Mouse (Mus musculus): ENCODE results near the gene Fbxl20. TPM values are rescaled to one million over a fixed set of nuclear protein-coding genes. Genes with fewer than 3 reads are reported as not detected.
A peak's percentile ranks its signal among the peaks of the same experiment; 100 is the strongest.
"Not testable (repeated sequence)": the region's sequence is repeated elsewhere in the genome, so short reads cannot be mapped to it uniquely, and the experiment has no call there.

Gene Fbxl20
- polyA plus RNA-seq (2015; fragmentation: Nextera tagmentation; extraction: Ambion mirVana): 4.9 and 6.3 TPM in 2 replicates

- peaks cover 11% of the 10 kb centered on the region for H3K4me1 ChIP-seq (ENCODE audit: insufficient read depth)
- peaks cover 2% of the 10 kb centered on the region; the same call in 1 of the 2 replicates for H3K36me3 ChIP-seq (replicated peaks; ENCODE audit: insufficient read depth, low read length)
- no peaks in the 10 kb centered on the region for H3K27me3 ChIP-seq (ENCODE audit: insufficient read depth, low read length)
- peak within 1 kb of the TSS; percentile 86 for H3K4me2 ChIP-seq (ENCODE audit: low read depth, low read length)
- WGBS (ENCODE audit: insufficient replicate concordance): 2% methylated on average over 36 of the region's 65 CpGs
- ATAC-seq: peak; percentile 74
- DNase-seq: peak; percentile 95
- TF ChIP-seq CTCF (IDR thresholded peaks at IDR 0.05; ENCODE audit: low read depth) (no peak), EP300 (IDR thresholded peaks at IDR 0.05; ENCODE audit: low read depth) (no peak)
- peak within 1 kb of the TSS; percentile 87 for H3K9ac ChIP-seq (replicated peaks)
- peak within 1 kb of the TSS; percentile 97 for H3K27ac ChIP-seq (ENCODE audit: low read depth)
- peak within 1 kb of the TSS; percentile 83 for H3K4me3 ChIP-seq (ENCODE audit: low read depth, low read length)
- H3K9me3 ChIP-seq (ENCODE audit: low read length): no peaks in the 10 kb centered on the region
Measured at GRCm38 (mm10) chr11:98149786-98150624, at the start of gene Fbxl20. Gene Fbxl20, minus strand, starts transcription at chr11:98150403.

GRCm38 (mm10) chr11:98192901-98193805 lies 43.0 kb upstream of the Fbxl20 start, which contains the start of gene Med1:
Gene Med1, minus strand, starts transcription at chr11:98193293.
- Histone ChIP-seq H3K9me3 (ENCODE audit: low read length) (no peaks in the 10 kb centered on the region), H3K4me1 (ENCODE audit: insufficient read depth) (peaks cover 16% of the 10 kb centered on the region), H3K4me2 (ENCODE audit: low read depth, low read length) (peak within 1 kb of the TSS; percentile 76), H3K4me3 (ENCODE audit: low read depth, low read length) (peak within 1 kb of the TSS; percentile 83), H3K36me3 (replicated peaks; ENCODE audit: insufficient read depth, low read length) (peaks cover 15% of the 10 kb centered on the region), H3K9ac (replicated peaks) (peak within 1 kb of the TSS; percentile 80), H3K27me3 (ENCODE audit: insufficient read depth, low read length) (no peaks in the 10 kb centered on the region), H3K27ac (ENCODE audit: low read depth) (peak within 1 kb of the TSS; percentile 87)
- TF ChIP-seq EP300 (IDR thresholded peaks at IDR 0.05; ENCODE audit: low read depth): peak; percentile 85
- TF ChIP-seq CTCF (IDR thresholded peaks at IDR 0.05; ENCODE audit: low read depth): peak; percentile 13; the same call in 1 of the 2 replicates
- peak; percentile 98 for ATAC-seq
- DNase-seq: peak; percentile 93
- 1% methylated on average over 52 of the region's 53 CpGs for WGBS (ENCODE audit: insufficient replicate concordance)

GRCm38 (mm10) chr11:98190820-98191219 lies 40.6 kb upstream of the Fbxl20 start:
- Histone ChIP-seq H3K9me3 (ENCODE audit: low read length) (no peaks in the 10 kb centered on the region), H3K27me3 (ENCODE audit: insufficient read depth, low read length) (no peaks in the 10 kb centered on the region), H3K27ac (ENCODE audit: low read depth) (no peak overlapping the region), H3K36me3 (replicated peaks; ENCODE audit: insufficient read depth, low read length) (peaks cover 30% of the 10 kb centered on the region), H3K9ac (replicated peaks) (no peak overlapping the region), H3K4me2 (ENCODE audit: low read depth, low read length) (no peak overlapping the region), H3K4me3 (ENCODE audit: low read depth, low read length) (no peak overlapping the region), H3K4me1 (ENCODE audit: insufficient read depth) (peaks cover 16% of the 10 kb centered on the region)
- DNase-seq: no peak
- TF ChIP-seq EP300 (IDR thresholded peaks at IDR 0.05; ENCODE audit: low read depth) (no peak), CTCF (IDR thresholded peaks at IDR 0.05; ENCODE audit: low read depth) (no peak)
- WGBS (ENCODE audit: insufficient replicate concordance): 85% methylated on average over 5 of the region's 5 CpGs
- no peak for ATAC-seq

- Histone ChIP-seq H3K27ac (ENCODE audit: low read depth) (no peak overlapping the region), H3K9ac (replicated peaks) (no peak overlapping the region), H3K27me3 (ENCODE audit: insufficient read depth, low read length) (no peaks in the 10 kb centered on the region), H3K9me3 (ENCODE audit: low read length) (no peaks in the 10 kb centered on the region), H3K4me1 (ENCODE audit: insufficient read depth) (peaks cover 12% of the 10 kb centered on the region), H3K36me3 (replicated peaks; ENCODE audit: insufficient read depth, low read length) (peaks cover 48% of the 10 kb centered on the region), H3K4me3 (ENCODE audit: low read depth, low read length) (no peak overlapping the region), H3K4me2 (ENCODE audit: low read depth, low read length) (no peak overlapping the region)
- WGBS (ENCODE audit: insufficient replicate concordance): 87% methylated on average over 9 of the region's 9 CpGs
- DNase-seq (no peak), ATAC-seq (no peak)
- TF ChIP-seq EP300 (IDR thresholded peaks at IDR 0.05; ENCODE audit: low read depth): no peak
- no peak for TF ChIP-seq CTCF (IDR thresholded peaks at IDR 0.05; ENCODE audit: low read depth)
Measured at GRCm38 (mm10) chr11:98187640-98188395, 37.6 kb upstream of the Fbxl20 start.

GRCm38 (mm10) chr11:98182149-98182548 lies 31.9 kb upstream of the Fbxl20 start:
- H3K36me3 ChIP-seq (replicated peaks; ENCODE audit: insufficient read depth, low read length): peaks cover 62% of the 10 kb centered on the region
- not testable (repeated sequence) for H3K27ac ChIP-seq (ENCODE audit: low read depth); H3K4me2 ChIP-seq (ENCODE audit: low read depth, low read length); H3K9ac ChIP-seq (replicated peaks); H3K27me3 ChIP-seq (ENCODE audit: insufficient read depth, low read length); DNase-seq; H3K4me3 ChIP-seq (ENCODE audit: low read depth, low read length); H3K4me1 ChIP-seq (ENCODE audit: insufficient read depth); H3K9me3 ChIP-seq (ENCODE audit: low read length)
- 63% methylated on average over 3 of the region's 3 CpGs for WGBS (ENCODE audit: insufficient replicate concordance)
- peak; percentile 80 for ATAC-seq
